Mouse (Mus musculus) lung, adult 2 months (tissue): ENCODE data around the gene Steap4. TPM values are rescaled to one million over a fixed set of nuclear protein-coding genes. Genes with fewer than 3 reads are reported as not detected.
"Not testable (repeated sequence)": the region's sequence is repeated elsewhere in the genome, so short reads cannot be mapped to it uniquely, and the experiment has no call there.

ENCODE experiments used
- DNase-seq: peaks from one replicate; pipeline ENCODE4 v3.0.0; 2022
- H3K4me1 ChIP-seq: fragments of 200-500 bp; 2 replicates; pipeline ENCODE4 v1.6.1; 2011; ENCODE audit warnings: low read length; ENCODE audit not compliant: control insufficient read depth, insufficient read depth
- H3K4me3 ChIP-seq: fragments of 200-500 bp; replicated peaks from 2 replicates; pipeline ENCODE3; 2011; ENCODE audit warnings: low read depth, mild to moderate bottlenecking, control low read depth, low read length; ENCODE audit errors: extremely low read depth
- CTCF ChIP-seq: fragments of 200-500 bp; IDR thresholded peaks from 2 replicates; pipeline ENCODE4 v1.5.1; 2011; ENCODE audit warnings: mild to moderate bottlenecking, low read length, control low read depth; ENCODE audit not compliant: insufficient read depth
- POLR2A ChIP-seq: fragments of 200-500 bp; IDR thresholded peaks from 2 replicates; pipeline ENCODE4 v1.6.1; 2011; ENCODE audit warnings: low read depth, mild to moderate bottlenecking, control low read depth, low read length, borderline replicate concordance; ENCODE audit errors: extremely low read depth
- WGBS: fragments of 180-500 bp; shearing (Covaris S2); methylation state at CpG from one replicate; pipeline ENCODE4 v1.1.7; 2018; 5-methylcytosine and 5-hydroxymethylcytosine counted together
- polyA plus RNA-seq: library from polyadenylated mRNA; depleted of rRNA; stranded (reverse); fragments of >200 nt; gene quantifications from 2 replicates; pipeline ENCODE4 v1.2.3, GENCODE M21; 2012; rRNA removed

Steap4 gene
- polyA plus RNA-seq, 1 experiment = 10.0 TPM

DNA sequence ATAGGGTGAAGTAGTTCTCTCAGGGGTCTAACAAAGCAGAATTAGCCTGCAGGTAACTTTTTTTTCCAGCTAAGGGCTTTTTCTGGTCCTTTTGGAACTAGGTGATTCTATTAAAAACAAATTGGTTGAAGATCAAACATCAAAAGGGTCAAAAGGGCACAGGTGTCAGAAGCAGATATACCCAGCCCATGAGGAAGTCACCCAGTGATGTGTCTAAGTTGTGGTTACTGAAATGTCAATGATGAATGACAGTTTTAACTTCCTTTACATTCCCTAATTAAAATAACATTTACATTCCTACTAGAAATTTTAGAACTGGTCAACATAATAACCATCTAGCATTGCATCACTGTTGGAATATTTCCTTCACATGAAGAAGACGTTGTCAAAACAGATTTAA, 27.7 kb downstream of the Steap4 start:
- no peak overlapping the region for H3K4me3 ChIP-seq
- TF ChIP-seq CTCF = no peak
- TF ChIP-seq POLR2A = no peak
- DNase-seq = no peak
- WGBS = 56% methylated on average over 1 of the region's 1 CpGs
- H3K4me1 ChIP-seq = no peaks in the 10 kb centered on the region

DNA sequence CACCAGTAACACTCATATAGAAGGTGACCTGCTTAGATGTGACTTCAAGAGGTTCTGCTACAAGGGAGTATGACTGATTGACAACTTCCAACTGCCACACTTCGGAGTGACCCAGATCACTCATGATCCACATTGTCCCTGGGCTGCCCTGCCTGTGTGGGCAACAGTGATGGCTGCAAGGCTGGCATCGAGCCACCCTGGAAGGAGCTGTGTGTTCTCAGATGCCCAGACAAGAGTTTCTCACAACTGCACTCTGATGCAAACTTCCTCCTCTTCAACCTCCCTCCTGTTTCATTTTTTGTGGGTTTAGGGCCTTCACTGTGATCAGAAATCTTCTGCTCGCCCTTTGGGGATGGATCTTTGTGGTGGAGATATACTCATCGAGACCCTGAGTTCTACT, 28.2 kb downstream of the Steap4 start:
- Histone ChIP-seq H3K4me1 (no peaks in the 10 kb centered on the region), H3K4me3 (no peak overlapping the region)
- 64% methylated on average over 4 of the region's 4 CpGs for WGBS
- DNase-seq = no peak
- TF ChIP-seq CTCF (no peak), POLR2A (no peak)

DNA sequence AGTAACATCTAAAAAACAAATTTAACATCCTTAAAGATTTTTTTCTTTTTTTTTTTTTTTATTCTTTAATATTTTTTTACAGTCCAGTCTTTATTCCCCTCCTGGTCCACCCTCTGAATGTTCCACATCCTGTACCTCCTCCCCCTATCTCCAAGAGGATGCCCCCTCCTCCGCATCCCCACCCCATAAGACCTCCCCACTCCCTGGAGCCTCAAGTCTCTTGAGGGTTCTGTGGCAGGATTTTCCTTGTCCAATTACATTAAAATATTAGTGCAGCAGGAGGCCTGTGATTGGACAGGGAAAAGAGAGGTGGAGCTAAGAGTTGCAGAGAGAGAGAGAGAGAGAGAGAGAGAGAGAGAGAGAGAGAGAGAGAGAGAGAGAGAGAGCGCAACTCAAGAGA, 31.4 kb downstream of the Steap4 start:
- not testable (repeated sequence) for DNase-seq, H3K4me3 ChIP-seq, H3K4me1 ChIP-seq
- 82% methylated on average over 2 of the region's 2 CpGs for WGBS

DNA sequence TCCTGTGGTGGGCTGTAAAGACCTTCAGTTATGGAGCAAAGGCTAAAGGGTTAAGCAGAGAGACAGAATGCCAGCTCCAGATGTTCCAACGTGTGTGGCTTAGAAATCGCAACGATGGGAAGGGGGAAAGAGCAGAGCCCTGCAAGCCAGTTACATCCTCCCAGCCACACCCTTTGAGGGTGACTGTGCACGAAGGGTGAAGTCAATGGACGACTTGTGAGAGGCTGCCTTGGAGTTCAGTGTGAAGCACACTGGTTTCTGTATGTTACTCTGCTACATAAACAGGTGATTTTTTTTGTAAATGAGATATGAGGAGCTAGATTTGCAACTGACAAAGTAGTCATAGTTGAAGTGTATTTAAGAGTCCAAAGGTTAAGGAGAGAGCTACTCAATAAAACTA, 33.5 kb downstream of the Steap4 start:
- H3K4me3 ChIP-seq = no peak overlapping the region
- WGBS = 40% methylated on average over 5 of the region's 5 CpGs
- no peak for DNase-seq
- TF ChIP-seq CTCF (no peak), POLR2A (no peak)
- no peaks in the 10 kb centered on the region for H3K4me1 ChIP-seq

DNA sequence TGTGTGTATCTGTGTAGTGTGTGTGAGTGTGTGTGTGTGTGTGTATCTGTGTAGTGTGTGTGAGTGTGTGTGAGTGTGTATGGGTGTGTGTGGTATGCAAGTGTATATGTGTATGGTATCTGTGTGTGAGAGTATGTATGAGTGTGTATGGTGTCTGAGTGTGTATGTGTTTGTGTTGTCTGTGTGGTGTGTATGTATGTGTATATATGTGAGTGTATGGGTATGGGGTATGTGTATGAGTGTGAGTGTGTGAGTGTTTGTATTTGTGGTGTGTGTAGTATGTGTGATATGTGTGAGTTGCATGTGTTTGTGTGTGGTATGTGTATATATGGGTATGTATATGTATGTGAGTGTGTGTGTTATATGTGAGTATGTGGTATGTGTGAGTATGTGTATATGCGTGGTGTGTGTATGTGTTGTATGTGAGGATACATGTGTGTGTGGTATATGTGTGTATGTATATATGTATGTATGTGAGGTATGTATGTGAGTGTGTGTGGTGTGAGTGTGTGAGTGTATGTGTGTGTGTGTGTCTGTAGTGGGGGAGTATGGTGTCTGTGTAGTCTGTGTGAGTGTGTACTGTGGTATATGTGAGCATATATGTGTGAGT, 35.1 kb downstream of the Steap4 start:
- Histone ChIP-seq H3K4me1 (no peaks in the 10 kb centered on the region), H3K4me3 (no peak overlapping the region)
- no peak for DNase-seq
- no peak for TF ChIP-seq POLR2A
- no peak for TF ChIP-seq CTCF
- WGBS = 95% methylated on average over 1 of the region's 1 CpGs

DNA sequence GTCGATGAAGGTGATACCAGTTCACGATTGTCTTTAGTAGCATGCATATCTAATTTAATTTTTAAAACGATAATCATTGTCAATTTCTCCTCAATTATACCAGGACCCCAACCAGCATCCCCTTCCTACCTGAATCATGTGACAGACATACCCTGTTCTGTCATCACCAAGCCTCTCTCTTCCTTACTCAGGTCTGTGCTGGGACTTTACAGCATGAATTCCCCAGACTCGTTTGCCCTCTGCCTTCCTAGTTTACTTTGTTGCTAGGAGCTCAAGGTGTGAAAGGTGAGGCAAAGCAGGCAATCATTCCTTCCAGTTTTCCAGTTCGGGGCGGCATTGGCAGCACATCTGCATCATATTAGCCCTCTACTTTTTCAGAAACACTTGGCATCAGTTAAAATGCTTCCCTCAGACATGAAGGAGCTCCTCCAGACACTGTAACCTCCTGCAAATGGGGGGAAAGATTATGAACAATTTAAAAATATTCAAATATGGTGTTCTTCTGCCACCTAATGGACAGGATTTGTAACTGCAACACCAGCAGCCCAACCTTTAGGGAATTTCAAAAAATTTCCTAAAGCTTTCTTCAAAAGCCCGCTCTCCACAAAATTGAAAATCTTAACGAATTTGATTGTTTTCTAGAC, 36.3 kb downstream of the Steap4 start:
- DNase-seq = peak; percentile 3
- WGBS = 45% methylated on average over 8 of the region's 8 CpGs
- Histone ChIP-seq H3K4me3 (no peak overlapping the region), H3K4me1 (no peaks in the 10 kb centered on the region)
- TF ChIP-seq CTCF = no peak
- TF ChIP-seq POLR2A = no peak

DNA sequence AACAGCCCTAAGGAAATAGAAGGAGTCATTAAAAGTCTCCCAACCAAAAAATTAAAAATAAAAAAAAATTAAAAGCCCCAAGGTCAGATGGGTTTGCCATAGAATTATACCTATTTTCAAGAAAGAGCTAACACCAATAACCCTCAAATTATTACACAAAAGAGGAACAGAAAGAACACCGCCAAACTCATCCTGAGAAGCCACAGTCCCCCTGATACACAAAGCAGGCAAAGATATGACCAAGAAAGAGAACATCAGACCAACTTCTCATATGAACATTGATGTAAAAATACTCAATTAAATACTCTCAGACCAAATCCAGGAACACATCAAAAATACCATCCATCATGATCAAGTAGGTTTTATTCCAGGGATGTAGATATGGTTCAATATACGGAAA, 36.8 kb downstream of the Steap4 start:
- Histone ChIP-seq H3K4me1 (no peaks in the 10 kb centered on the region), H3K4me3 (no peak overlapping the region)
- WGBS = 90% methylated on average over 2 of the region's 2 CpGs
- DNase-seq = no peak
- TF ChIP-seq POLR2A (no peak), CTCF (no peak)

DNA sequence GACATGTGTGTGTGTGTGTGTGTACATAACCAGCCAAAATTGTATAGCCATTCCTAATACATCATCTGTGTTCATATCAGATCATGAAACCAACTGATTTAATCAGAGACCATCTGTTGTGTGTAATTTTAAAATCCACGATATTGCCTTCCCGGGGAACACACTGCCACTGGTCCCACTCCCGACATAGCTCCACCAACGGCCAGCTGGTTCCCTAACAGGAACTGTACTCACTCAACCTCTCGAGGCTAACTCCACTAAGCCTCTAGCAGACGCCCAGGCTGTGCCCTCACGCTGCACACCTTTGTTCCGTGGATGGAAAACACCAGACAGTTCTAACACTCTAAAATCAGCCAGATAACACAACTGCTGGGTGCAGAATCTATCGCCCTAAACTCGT, 40.2 kb downstream of the Steap4 start:
- no peak for TF ChIP-seq CTCF
- TF ChIP-seq POLR2A = no peak
- Histone ChIP-seq H3K4me3 (no peak overlapping the region), H3K4me1 (no peaks in the 10 kb centered on the region)
- no peak for DNase-seq
- 75% methylated on average over 10 of the region's 10 CpGs for WGBS

DNA sequence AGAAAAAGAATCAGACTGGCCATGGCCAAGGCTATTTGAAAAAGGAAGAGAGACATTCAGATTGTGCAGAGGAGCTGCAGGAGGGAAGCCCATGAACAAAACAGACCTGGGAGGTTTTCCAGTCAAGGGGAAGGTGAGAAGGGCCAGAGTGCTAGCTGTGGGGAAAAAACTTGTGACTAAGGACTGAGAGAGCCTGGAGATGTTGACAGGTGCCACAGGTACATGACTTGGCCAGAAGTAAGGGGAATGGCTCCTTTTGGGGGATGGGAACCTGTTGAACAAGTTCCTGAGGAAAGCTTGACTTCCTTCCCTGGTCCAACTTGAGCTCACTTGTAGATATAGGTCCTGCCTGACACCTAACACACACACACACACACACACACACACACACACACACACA, 42.6 kb downstream of the Steap4 start:
- TF ChIP-seq POLR2A (no peak), CTCF (no peak)
- DNase-seq = no peak
- Histone ChIP-seq H3K4me1 (no peaks in the 10 kb centered on the region), H3K4me3 (no peak overlapping the region)

DNA sequence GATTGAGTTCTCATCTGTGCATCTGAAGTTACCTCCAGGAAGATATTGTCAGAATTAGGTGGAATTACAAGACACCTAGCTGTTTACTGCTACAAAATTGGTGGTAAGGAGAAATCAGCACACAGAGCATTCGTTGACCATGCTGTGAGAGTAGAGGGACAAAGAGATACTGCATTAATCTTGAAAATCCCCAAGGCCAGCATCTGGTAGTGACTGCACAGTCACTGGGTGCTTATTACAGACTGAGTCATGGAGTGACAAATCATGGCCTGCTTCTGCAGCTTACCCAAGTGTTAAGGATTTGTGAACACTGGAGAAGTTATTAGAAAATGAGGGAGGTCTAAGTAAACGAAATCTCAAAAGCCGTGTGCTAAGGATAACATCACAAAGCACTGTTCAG, 53.0 kb downstream of the Steap4 start:
- TF ChIP-seq POLR2A = no peak
- no peak for TF ChIP-seq CTCF
- Histone ChIP-seq H3K4me1 (no peaks in the 10 kb centered on the region), H3K4me3 (no peak overlapping the region)
- DNase-seq = no peak
- 61% methylated on average over 3 of the region's 3 CpGs for WGBS

Other genes with a start within 250 kb of the Steap4 start
- gene Sri, start 85.6 kb downstream of the Steap4 start, polyA plus RNA-seq = 152 and 180 TPM in 2 replicates